Mouse (Mus musculus) small intestine, adult 2 months (tissue): ENCODE data around the gene Dok7. TPM values are rescaled to one million over a fixed set of nuclear protein-coding genes. Genes with fewer than 3 reads are reported as not detected.

Experiments used
- H3K27ac ChIP-seq: fragments of 200-500 bp; 2 replicates; pipeline ENCODE4 v1.5.1; 2012; ENCODE audit warnings: low read depth, low read length, control low read depth, inconsistent platforms; ENCODE audit not compliant: insufficient read depth
- H3K27me3 ChIP-seq: fragments of 200-500 bp; 2 replicates; pipeline ENCODE4 v1.6.1; 2012; ENCODE audit warnings: mild to moderate bottlenecking, moderate library complexity, low read length, inconsistent platforms; ENCODE audit not compliant: control insufficient read depth, insufficient read depth
- H3K36me3 ChIP-seq: fragments of 200-500 bp; 2 replicates; pipeline ENCODE4 v1.6.1; 2012; ENCODE audit warnings: mild to moderate bottlenecking, low read length, control low read depth, inconsistent platforms; ENCODE audit not compliant: control insufficient read depth, insufficient read depth
- H3K4me1 ChIP-seq: fragments of 200-500 bp; 2 replicates; pipeline ENCODE4 v1.6.1; 2012; ENCODE audit warnings: low read length, inconsistent platforms, mixed read lengths; ENCODE audit not compliant: control insufficient read depth, insufficient read depth, insufficient read length
- H3K4me3 ChIP-seq: fragments of 200-500 bp; 2 replicates; pipeline ENCODE4 v1.5.1; 2012; ENCODE audit warnings: low read depth, mild to moderate bottlenecking, control low read depth, inconsistent platforms, low read length, moderate library complexity
- CTCF ChIP-seq: fragments of 200-500 bp; IDR thresholded peaks from 2 replicates; pipeline ENCODE4 v1.5.1; 2012; ENCODE audit warnings: low read depth, mild to moderate bottlenecking, control low read depth, inconsistent platforms, low read length, moderate library complexity, mixed read lengths; ENCODE audit not compliant: insufficient replicate concordance, insufficient read length; ENCODE audit errors: extremely low read depth
- POLR2A ChIP-seq: fragments of 200-500 bp; IDR thresholded peaks from 2 replicates; pipeline ENCODE4 v1.6.1; 2012; ENCODE audit warnings: low read depth, mild to moderate bottlenecking, control low read depth, inconsistent platforms, low read length, moderate library complexity
- WGBS: fragments of 180-500 bp; shearing (Covaris S2); methylation state at CpG from one replicate; pipeline ENCODE4 v1.1.7; 2018; 5-methylcytosine and 5-hydroxymethylcytosine counted together
- polyA plus RNA-seq: library from polyadenylated mRNA; depleted of rRNA; stranded (reverse); fragments of >200 nt; gene quantifications from 2 replicates; pipeline ENCODE4 v1.2.3, GENCODE M21; 2012

Gene Dok7
- polyA plus RNA-seq, 1 experiment, result 1.1 TPM

DNA sequence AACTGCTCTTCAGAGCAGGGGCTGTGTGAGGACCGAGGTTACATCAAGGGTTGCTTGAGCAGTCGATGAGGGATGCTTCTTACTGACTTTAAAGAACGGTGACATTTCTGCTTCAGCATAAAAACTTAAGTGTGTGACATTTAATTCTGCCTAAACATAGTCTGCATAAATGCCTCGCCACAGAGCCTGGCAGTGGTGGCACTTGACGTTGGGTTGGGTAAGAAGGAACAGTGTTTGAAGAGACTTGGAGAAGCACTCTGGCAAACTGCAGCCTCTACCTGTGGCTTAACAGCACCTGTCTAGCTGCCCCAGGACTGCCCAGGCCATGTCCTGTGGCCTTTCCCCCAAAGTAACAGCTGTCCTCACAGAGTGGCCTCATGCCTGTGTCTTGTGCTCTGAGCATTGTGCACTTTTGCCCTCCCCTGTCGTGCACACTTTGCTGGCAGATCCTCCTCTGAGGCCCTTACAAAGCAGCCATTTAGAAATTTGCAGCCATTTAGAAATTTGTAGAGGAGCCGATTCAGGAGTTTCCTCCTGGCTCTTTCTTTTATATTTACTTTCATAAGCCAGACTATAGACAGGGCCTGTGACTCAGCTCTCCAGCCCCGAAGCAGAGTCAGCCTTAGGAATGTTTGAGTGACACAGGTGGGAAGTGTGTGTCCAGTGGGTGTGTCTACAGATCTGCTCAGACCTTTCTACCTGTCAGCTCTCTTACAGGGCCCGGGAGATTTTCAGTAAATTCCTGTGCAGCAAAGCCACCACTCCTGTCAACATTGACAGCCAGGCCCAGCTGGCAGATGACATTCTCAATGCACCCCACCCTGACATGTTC is 35.9 kb upstream of the Dok7 start:
- H3K4me3 ChIP-seq, result no peak overlapping the region
- H3K27ac ChIP-seq, result no peak overlapping the region
- 64% methylated on average over 9 of the region's 9 CpGs for WGBS
- no peaks in the 10 kb centered on the region for H3K27me3 ChIP-seq
- no peaks in the 10 kb centered on the region for H3K36me3 ChIP-seq
- no peaks in the 10 kb centered on the region for H3K4me1 ChIP-seq
- TF ChIP-seq CTCF (no peak), POLR2A (no peak)

GRCm38 (mm10) chr5:35024975-35025374 is 31.6 kb upstream of the Dok7 start:
- 4% methylated on average over 2 of the region's 2 CpGs for WGBS
- H3K36me3 ChIP-seq, result 0 out of 2 replicates have a peak, but pooled peaks cover 2% of the 10 kb centered on the region
- TF ChIP-seq CTCF (peak; percentile 72; the same call in 1 of the 2 replicates), POLR2A (no peak)
- 0 out of 2 replicates have a peak, but pooled peaks cover 1% of the 10 kb centered on the region for H3K4me1 ChIP-seq
- H3K4me3 ChIP-seq, result no peak overlapping the region
- no peaks in the 10 kb centered on the region for H3K27me3 ChIP-seq
- H3K27ac ChIP-seq, result no peak overlapping the region

DNA sequence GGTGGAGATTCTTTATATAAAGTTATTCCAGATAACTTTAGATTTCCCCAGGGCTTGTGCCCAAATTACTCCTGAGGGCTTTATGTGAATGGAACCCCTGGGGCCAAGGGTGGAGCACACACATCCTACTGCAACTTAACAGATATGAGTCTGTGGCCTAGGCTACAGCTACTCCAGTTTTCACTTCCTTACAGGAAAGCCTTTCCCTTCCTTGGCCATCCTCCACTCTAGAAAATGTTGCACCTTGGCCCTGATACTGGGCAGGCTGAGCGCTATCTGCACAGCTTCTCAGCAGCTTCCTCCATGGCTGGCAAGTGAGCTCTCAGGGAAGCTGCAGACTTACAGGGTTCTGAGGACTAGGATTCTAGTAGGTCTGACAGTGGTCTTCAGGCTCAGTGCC is 27.3 kb upstream of the Dok7 start:
- TF ChIP-seq POLR2A (no peak), CTCF (no peak)
- Histone ChIP-seq H3K27ac (no peak overlapping the region), H3K4me3 (no peak overlapping the region), H3K4me1 (0 out of 2 replicates have a peak, but pooled peaks cover 1% of the 10 kb centered on the region), H3K36me3 (0 out of 2 replicates have a peak, but pooled peaks cover 2% of the 10 kb centered on the region), H3K27me3 (no peaks in the 10 kb centered on the region)
- 65% methylated on average over 1 of the region's 1 CpGs for WGBS

GRCm38 (mm10) chr5:35029755-35030154 is 26.8 kb upstream of the Dok7 start:
- H3K27me3 ChIP-seq, result no peaks in the 10 kb centered on the region
- 93% methylated on average over 5 of the region's 5 CpGs for WGBS
- 0 out of 2 replicates have a peak, but pooled peaks cover 2% of the 10 kb centered on the region for H3K36me3 ChIP-seq
- TF ChIP-seq POLR2A (no peak), CTCF (no peak)
- no peak overlapping the region for H3K4me3 ChIP-seq
- H3K4me1 ChIP-seq, result 0 out of 2 replicates have a peak, but pooled peaks cover 1% of the 10 kb centered on the region
- no peak overlapping the region for H3K27ac ChIP-seq

- 63% methylated on average over 5 of the region's 5 CpGs for WGBS
- Histone ChIP-seq H3K27ac (no peak overlapping the region), H3K4me1 (0 out of 2 replicates have a peak, but pooled peaks cover 6% of the 10 kb centered on the region), H3K27me3 (no peaks in the 10 kb centered on the region), H3K36me3 (0 out of 2 replicates have a peak, but pooled peaks cover 1% of the 10 kb centered on the region), H3K4me3 (no peak overlapping the region)
- TF ChIP-seq POLR2A, result no peak
- TF ChIP-seq CTCF, result peak; percentile 22; the same call in 1 of the 2 replicates
Observed at GRCm38 (mm10) chr5:35033068-35033467, 23.5 kb upstream of the Dok7 start.

- H3K27ac ChIP-seq, result no peak overlapping the region
- no peaks in the 10 kb centered on the region for H3K36me3 ChIP-seq
- 0 out of 2 replicates have a peak, but pooled peaks cover 6% of the 10 kb centered on the region for H3K4me1 ChIP-seq
- H3K4me3 ChIP-seq, result no peak overlapping the region
- H3K27me3 ChIP-seq, result no peaks in the 10 kb centered on the region
- WGBS, result 83% methylated on average over 1 of the region's 1 CpGs
- TF ChIP-seq CTCF, result no peak
- no peak for TF ChIP-seq POLR2A
Observed at GRCm38 (mm10) chr5:35033619-35034018, 22.9 kb upstream of the Dok7 start.

DNA sequence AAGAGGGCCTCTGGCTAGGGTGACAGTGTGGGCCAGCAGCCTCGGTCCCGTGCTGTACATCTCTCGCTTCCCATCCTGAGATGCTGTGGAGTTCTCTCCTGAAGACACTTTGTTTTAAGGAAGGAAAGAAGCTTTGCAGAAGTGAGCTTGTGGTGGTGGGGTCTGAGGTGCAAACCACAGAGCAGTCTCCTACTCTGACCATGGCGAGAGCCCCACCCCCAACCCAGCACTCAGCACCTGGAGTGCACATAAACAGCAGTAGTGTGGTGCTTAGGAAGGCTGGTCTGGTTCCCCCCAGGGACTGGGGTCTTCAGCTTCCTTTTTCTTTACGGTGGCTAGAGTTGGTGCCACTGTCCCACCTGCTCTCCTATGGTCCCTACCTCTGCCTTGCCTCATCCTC is 21.4 kb upstream of the Dok7 start:
- Histone ChIP-seq H3K36me3 (no peaks in the 10 kb centered on the region), H3K4me1 (peaks cover 12% of the 10 kb centered on the region), H3K27me3 (no peaks in the 10 kb centered on the region), H3K27ac (no peak overlapping the region), H3K4me3 (no peak overlapping the region)
- 84% methylated on average over 5 of the region's 5 CpGs for WGBS
- TF ChIP-seq CTCF, result no peak
- no peak for TF ChIP-seq POLR2A
